Mouse (Mus musculus) cortical plate, adult 2 months (tissue): ENCODE results near the gene Kctd4. TPM values are rescaled to one million over a fixed set of nuclear protein-coding genes. Genes with fewer than 3 reads are reported as not detected.

Experiments
- H3K27ac ChIP-seq: fragments of 200-500 bp; 2 replicates; pipeline ENCODE4 v1.5.1; 2012; ENCODE audit warnings: low read length, control low read depth, inconsistent platforms; ENCODE audit not compliant: insufficient read depth
- H3K4me1 ChIP-seq: fragments of 200-500 bp; 2 replicates; pipeline ENCODE4 v1.6.1; 2011; ENCODE audit warnings: low read length; ENCODE audit not compliant: control insufficient read depth, insufficient read depth
- H3K4me3 ChIP-seq: fragments of 200-500 bp; 2 replicates; pipeline ENCODE4 v1.5.1; 2011; ENCODE audit warnings: mild to moderate bottlenecking, low read length, control low read depth; ENCODE audit not compliant: insufficient read depth
- CTCF ChIP-seq: fragments of 200-500 bp; IDR thresholded peaks from 2 replicates; pipeline ENCODE4 v1.5.1; 2011; ENCODE audit warnings: mild to moderate bottlenecking, control low read depth, low read length; ENCODE audit not compliant: insufficient read depth; ENCODE audit errors: extremely low read depth
- POLR2A ChIP-seq: fragments of 200-500 bp; IDR thresholded peaks from 2 replicates; pipeline ENCODE4 v1.6.1; 2011; ENCODE audit warnings: mild to moderate bottlenecking, low read length, control low read depth; ENCODE audit not compliant: insufficient read depth; ENCODE audit errors: extremely low read depth
- polyA plus RNA-seq: library from polyadenylated mRNA; depleted of rRNA; stranded (reverse); fragments of >200 nt; gene quantifications from 2 replicates; pipeline ENCODE4 v1.2.3, GENCODE M21; 2012; rRNA removed

Kctd4 gene
- polyA plus RNA-seq, 1 experiment: 8.8 TPM

DNA sequence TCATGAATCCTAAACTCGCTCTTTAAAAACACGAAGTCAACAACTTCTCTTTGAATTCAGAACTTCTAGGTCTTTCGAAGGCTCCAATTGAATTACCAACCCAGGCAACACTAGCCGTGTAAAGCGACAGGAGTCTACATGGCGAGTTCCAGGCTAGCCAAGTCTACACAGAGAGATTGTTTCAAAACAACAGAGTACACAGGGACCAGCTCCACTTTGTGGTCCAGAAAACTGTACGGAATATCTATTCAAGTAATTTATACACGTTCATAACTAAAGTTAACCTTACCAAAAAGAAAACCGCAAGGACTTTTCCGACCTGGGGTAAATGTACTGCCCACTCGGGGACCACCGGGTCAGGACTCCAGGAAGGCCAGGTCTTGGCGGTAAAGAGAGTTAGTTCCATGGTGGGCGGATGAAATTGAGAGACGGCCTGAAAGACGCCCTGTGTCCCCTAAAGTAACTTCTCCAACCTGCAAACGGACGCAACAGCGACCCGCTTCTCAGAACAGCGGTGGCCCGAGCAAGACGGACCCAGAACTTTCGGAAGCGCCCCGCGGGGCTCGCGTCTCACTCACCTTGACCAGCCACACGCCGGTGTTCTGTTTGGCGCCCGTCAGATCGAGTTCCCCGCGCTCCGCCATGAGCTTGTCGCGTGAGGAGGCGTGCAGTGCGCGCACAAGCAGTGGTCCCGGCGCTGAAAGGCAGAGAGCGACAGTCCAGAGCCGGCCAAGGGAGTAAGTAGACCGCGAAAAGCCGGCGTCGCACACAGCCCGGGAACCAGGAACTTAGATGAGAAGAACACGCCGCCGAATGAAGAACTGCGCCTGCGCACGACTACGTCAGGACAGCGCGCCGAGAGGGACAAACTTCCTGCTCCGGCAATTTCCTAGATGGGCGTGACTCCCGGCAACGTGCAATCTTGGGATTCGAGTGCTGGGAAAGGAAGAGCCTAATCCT is 55.6 kb downstream of the Kctd4 start, which contains the start of gene Gtf2f2:
Gene Gtf2f2, minus strand, starts transcription at position 764 of the 960 bp plus-strand sequence.
- Histone ChIP-seq H3K4me1 (no peaks in the 10 kb centered on the region), H3K4me3 (peak within 1 kb of the TSS; percentile 63), H3K27ac (no peak within 1 kb of the TSS)
- TF ChIP-seq POLR2A: peak; percentile 31; the same call in 1 of the 2 replicates
- TF ChIP-seq CTCF: no peak

DNA sequence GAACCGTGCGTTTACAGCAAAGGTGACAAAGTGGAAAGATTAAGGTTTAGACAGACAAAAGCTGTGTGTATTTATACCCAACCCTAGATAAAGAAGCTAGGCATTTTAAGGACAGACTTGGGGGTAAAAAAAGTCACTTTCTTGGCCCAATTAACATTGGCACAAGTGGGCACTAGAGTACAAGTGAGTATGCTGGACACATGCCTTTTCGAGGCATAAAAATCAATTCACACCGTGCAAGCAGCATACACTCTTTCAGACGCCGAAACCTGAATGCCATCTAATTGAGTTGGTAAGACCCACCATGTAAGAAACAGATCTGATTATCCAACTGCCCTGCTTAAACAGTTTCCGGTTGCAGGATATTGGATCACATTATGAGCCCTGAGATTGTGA is 56.3 kb downstream of the Kctd4 start:
- TF ChIP-seq CTCF (no peak), POLR2A (no peak)
- H3K27ac ChIP-seq: no peak overlapping the region

DNA sequence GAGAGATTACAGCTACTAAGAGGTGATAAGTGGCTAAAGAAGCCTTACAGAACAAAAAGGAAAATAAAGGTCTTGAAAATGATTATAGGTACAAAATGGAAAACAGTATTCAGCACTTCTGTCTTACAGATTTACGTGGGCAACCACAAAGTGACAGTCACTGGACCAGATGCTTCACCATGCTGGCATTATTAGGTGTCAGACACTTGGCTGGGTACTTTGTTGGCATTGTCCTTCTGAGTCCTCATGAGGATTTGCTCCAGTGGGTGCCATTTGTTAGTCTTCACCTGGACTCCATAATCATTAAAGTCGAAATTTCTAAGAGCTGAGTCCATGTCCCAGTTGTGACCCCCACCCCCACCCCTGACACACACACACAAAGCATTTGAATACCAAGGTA is 59.5 kb downstream of the Kctd4 start:
- no peaks in the 10 kb centered on the region for H3K4me1 ChIP-seq
- H3K27ac ChIP-seq: no peak overlapping the region
- TF ChIP-seq POLR2A (no peak), CTCF (no peak)
- no peak overlapping the region for H3K4me3 ChIP-seq

More for the DNA sequence above, 56.3 kb downstream of the Kctd4 start:
- peak overlapping the region; percentile 63 for H3K4me3 ChIP-seq
- no peaks in the 10 kb centered on the region for H3K4me1 ChIP-seq

Other genes with a start within 250 kb of the Kctd4 start
- 24.3 and 24.4 TPM in 2 replicates for gene Cog3, start 200.5 kb upstream of the Kctd4 start, polyA plus RNA-seq
- 7.2 and 9.3 TPM in 2 replicates for gene Slc25a30, start 168.0 kb upstream of the Kctd4 start, polyA plus RNA-seq
- 840 and 847 TPM in 2 replicates for gene Tpt1, start 109.9 kb upstream of the Kctd4 start, polyA plus RNA-seq
- 13.3 and 13.8 TPM in 2 replicates for gene Gtf2f2, start 55.9 kb downstream of the Kctd4 start, polyA plus RNA-seq
- 13.6 TPM in 2 replicates for gene Gpalpp1, start 155.8 kb downstream of the Kctd4 start, polyA plus RNA-seq
- 6.4 and 6.9 TPM in 2 replicates for gene Nufip1, start 155.9 kb downstream of the Kctd4 start, polyA plus RNA-seq